Mouse (Mus musculus): ENCODE measurements around the gene Tbc1d22a. TPM values are rescaled to one million over a fixed set of nuclear protein-coding genes. Genes with fewer than 3 reads are reported as not detected.
"Not testable (repeated sequence)": the region's sequence is repeated elsewhere in the genome, so short reads cannot be mapped to it uniquely, and the experiment has no call there.

Gene Tbc1d22a
- polyA plus RNA-seq, 1 experiment from 2014 or later = 10.8 TPM

- WGBS = 87% methylated on average over 7 of the region's 7 CpGs
- DNase-seq (ENCODE audit: low spot score) = no peak
- no peak overlapping the region for H3K27ac ChIP-seq (replicated peaks)
- no peaks in the 10 kb centered on the region for H3K27me3 ChIP-seq (ENCODE audit: low read depth, poor library complexity, severe bottlenecking)
- H3K9me3 ChIP-seq (replicated peaks) = 0 out of 2 replicates have a peak, but pooled peaks cover 6% of the 10 kb centered on the region
- H3K36me3 ChIP-seq = peaks cover 6% of the 10 kb centered on the region; the same call in 1 of the 2 replicates
- H3K4me1 ChIP-seq = peaks cover 8% of the 10 kb centered on the region
- H3K4me3 ChIP-seq = no peak overlapping the region
These were observed 5.4 kb downstream of the Tbc1d22a start for GRCm38 (mm10) chr15:86219534-86220228.

DNA sequence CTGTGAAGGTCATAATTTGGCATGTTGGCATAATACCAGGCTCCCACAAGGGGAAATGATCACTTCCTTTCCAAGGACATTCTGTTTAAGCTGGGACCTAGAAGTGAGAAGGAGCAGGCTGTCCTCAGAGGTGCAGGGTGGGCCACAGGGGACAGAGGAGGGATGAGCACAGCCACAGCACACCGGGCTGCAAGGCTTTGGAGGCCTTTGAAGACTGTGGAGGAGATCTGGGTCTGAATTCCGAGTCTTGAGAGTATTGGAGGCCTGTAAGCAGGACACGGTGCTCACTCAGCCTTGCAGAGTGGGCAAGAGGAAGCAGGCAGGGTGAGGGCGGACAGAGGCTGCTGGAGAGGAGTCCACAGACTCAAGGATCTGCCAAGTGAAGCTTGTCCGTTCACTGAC is 6.0 kb downstream of the Tbc1d22a start:
- H3K27ac ChIP-seq (replicated peaks) = no peak overlapping the region; the same call in 1 of the 2 replicates
- H3K4me3 ChIP-seq = no peak overlapping the region
- H3K9me3 ChIP-seq (replicated peaks) = 0 out of 2 replicates have a peak, but pooled peaks cover 6% of the 10 kb centered on the region
- DNase-seq (ENCODE audit: low spot score) = no peak
- no peaks in the 10 kb centered on the region for H3K27me3 ChIP-seq (ENCODE audit: low read depth, poor library complexity, severe bottlenecking)
- peaks cover 6% of the 10 kb centered on the region; the same call in 1 of the 2 replicates for H3K36me3 ChIP-seq
- H3K4me1 ChIP-seq = peaks cover 3% of the 10 kb centered on the region
- 86% methylated on average over 5 of the region's 5 CpGs for WGBS

DNA sequence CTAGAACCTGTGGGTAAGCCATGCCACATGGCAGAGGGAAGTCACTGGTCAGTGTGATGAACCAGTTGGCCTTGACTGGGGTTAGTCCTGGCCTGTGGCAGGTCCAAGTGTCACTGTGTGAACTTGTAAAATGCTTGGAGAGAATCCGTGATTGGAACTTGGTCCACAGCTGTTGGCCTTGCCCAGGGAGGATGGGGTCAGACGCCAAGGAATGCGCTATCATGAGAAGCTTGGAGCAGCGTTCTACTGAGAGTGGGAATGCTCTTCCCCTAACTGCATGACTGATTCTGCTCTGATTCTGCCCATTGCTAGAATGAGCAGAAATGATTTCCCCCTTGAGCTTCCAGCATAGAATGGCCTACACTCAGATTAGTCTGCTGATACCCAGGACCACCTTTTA is 6.5 kb downstream of the Tbc1d22a start:
- Histone ChIP-seq H3K27me3 (ENCODE audit: low read depth, poor library complexity, severe bottlenecking) (no peaks in the 10 kb centered on the region), H3K36me3 (peaks cover 6% of the 10 kb centered on the region; the same call in 1 of the 2 replicates), H3K27ac (replicated peaks) (no peak overlapping the region), H3K4me3 (no peak overlapping the region), H3K4me1 (no peaks in the 10 kb centered on the region; the same call in 1 of the 2 replicates), H3K9me3 (replicated peaks) (0 out of 2 replicates have a peak, but pooled peaks cover 6% of the 10 kb centered on the region)
- 91% methylated on average over 4 of the region's 4 CpGs for WGBS
- DNase-seq (ENCODE audit: low spot score) = no peak

- Histone ChIP-seq H3K9me3 (replicated peaks) (0 out of 2 replicates have a peak, but pooled peaks cover 6% of the 10 kb centered on the region), H3K36me3 (peaks cover 6% of the 10 kb centered on the region; the same call in 1 of the 2 replicates), H3K27ac (replicated peaks) (no peak overlapping the region), H3K4me3 (no peak overlapping the region), H3K27me3 (ENCODE audit: low read depth, poor library complexity, severe bottlenecking) (no peaks in the 10 kb centered on the region), H3K4me1 (peaks cover 3% of the 10 kb centered on the region; the same call in 1 of the 2 replicates)
- no peak for DNase-seq (ENCODE audit: low spot score)
- WGBS = 75% methylated on average over 4 of the region's 4 CpGs
These were observed 7.1 kb downstream of the Tbc1d22a start for GRCm38 (mm10) chr15:86221369-86221768.

DNA sequence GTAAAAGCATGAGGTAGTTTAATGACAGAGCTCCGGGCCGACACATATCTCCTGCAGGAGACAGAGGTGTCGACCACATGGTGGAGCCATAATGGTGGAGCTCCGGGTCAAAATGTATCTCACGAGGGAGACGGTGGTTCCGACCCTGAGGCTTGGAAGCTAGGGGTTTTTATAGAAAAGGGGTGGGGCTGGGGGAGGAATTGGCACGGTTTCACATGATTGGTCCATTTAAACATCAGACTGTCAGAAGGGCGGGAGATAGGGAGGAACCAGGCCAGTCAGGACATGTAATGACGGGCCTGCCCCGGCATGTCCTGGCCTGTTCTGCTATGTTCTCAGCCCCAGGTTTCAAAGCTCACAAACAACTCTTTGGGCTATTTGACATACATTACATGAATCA is 7.6 kb downstream of the Tbc1d22a start:
- H3K36me3 ChIP-seq; H3K27ac ChIP-seq (replicated peaks); DNase-seq (ENCODE audit: low spot score); H3K4me3 ChIP-seq; H3K4me1 ChIP-seq; H3K9me3 ChIP-seq (replicated peaks); H3K27me3 ChIP-seq (ENCODE audit: low read depth, poor library complexity, severe bottlenecking): not testable (repeated sequence)
- WGBS = 88% methylated on average over 11 of the region's 11 CpGs

DNA sequence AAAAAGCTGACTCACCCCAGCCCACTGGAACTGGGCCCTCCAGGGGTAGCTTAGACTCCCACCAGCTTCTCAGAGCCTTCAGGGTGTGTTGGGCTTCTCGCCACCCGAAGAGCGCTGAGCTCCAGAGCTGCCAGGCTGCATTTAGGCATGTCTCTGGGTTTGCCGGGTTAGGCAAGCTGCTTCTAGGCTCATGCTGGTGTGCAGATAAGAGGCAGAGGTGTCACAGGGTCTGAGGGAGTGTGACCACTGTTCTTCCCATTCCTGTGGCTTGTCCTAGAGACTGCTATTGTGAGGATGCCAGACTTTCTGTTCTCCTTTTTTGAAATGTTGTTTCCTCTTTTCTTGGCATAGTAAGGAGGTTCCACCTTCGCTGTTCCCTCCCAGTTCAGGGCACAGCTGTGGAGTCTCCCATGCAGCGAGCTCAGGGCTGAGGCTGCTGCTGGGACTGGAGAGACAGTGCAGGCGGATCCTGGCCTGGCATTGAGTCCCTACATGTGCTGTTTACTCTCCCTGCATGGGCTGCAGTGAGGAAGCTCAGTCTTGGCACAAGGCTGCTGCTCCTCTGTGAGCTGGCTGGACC is 10.8 kb downstream of the Tbc1d22a start:
- no peaks in the 10 kb centered on the region for H3K27me3 ChIP-seq (ENCODE audit: low read depth, poor library complexity, severe bottlenecking)
- peaks cover 6% of the 10 kb centered on the region; the same call in 1 of the 2 replicates for H3K36me3 ChIP-seq
- H3K9me3 ChIP-seq (replicated peaks) = 0 out of 2 replicates have a peak, but pooled peaks cover 6% of the 10 kb centered on the region
- 88% methylated on average over 7 of the region's 7 CpGs for WGBS
- H3K27ac ChIP-seq (replicated peaks) = no peak overlapping the region
- DNase-seq (ENCODE audit: low spot score) = no peak
- H3K4me1 ChIP-seq = peaks cover 3% of the 10 kb centered on the region; the same call in 1 of the 2 replicates
- no peak overlapping the region for H3K4me3 ChIP-seq

DNA sequence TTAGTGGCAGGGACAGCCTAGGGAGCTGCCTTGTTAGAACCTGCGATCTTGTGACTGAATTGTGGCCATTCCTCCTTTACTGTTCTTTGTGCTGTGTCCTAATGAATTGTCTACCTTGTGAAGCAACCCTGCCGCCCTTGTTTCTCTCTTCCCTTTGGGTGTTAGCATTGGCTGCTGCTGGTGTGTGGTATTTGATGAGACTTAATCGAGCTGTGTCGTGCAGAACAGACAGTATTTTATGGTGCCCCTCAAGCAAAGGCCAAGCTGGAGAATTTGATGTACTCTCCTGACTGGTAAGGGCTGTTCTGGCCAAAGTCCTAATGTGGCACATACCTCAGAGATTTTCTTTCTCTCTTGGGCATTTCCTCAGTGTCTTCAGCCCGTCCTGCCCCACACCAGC is 12.0 kb downstream of the Tbc1d22a start:
- Histone ChIP-seq H3K27me3 (ENCODE audit: low read depth, poor library complexity, severe bottlenecking) (no peaks in the 10 kb centered on the region), H3K36me3 (peaks cover 6% of the 10 kb centered on the region; the same call in 1 of the 2 replicates), H3K4me3 (no peak overlapping the region), H3K9me3 (replicated peaks) (0 out of 2 replicates have a peak, but pooled peaks cover 6% of the 10 kb centered on the region), H3K27ac (replicated peaks) (no peak overlapping the region), H3K4me1 (peaks cover 3% of the 10 kb centered on the region; the same call in 1 of the 2 replicates)
- 89% methylated on average over 5 of the region's 5 CpGs for WGBS
- no peak for DNase-seq (ENCODE audit: low spot score)

DNA sequence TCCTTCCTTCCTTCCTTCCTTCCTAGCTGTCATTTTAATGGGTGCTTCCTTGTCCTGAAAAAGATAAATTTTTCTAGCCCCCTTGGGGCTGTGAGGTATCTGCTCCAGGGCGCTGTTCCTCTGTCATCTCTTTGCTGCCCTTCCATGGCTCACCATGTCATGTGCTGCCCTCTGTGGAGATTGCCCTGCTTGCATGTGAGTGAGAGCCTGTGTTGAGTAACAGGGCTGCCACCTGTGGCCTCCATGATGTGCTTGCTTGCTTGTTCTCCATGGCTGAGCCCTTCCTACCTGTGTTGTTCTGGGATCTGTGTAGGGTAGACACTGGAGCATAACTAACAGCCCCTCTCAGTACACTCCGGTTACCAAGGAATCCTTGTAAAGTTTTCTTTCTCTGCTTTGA is 12.7 kb downstream of the Tbc1d22a start:
- no peak for DNase-seq (ENCODE audit: low spot score)
- Histone ChIP-seq H3K27me3 (ENCODE audit: low read depth, poor library complexity, severe bottlenecking) (no peaks in the 10 kb centered on the region), H3K9me3 (replicated peaks) (0 out of 2 replicates have a peak, but pooled peaks cover 6% of the 10 kb centered on the region), H3K4me1 (peaks cover 3% of the 10 kb centered on the region; the same call in 1 of the 2 replicates), H3K27ac (replicated peaks) (no peak overlapping the region), H3K36me3 (peaks cover 6% of the 10 kb centered on the region; the same call in 1 of the 2 replicates), H3K4me3 (no peak overlapping the region)
- 79% methylated on average over 2 of the region's 2 CpGs for WGBS

DNA sequence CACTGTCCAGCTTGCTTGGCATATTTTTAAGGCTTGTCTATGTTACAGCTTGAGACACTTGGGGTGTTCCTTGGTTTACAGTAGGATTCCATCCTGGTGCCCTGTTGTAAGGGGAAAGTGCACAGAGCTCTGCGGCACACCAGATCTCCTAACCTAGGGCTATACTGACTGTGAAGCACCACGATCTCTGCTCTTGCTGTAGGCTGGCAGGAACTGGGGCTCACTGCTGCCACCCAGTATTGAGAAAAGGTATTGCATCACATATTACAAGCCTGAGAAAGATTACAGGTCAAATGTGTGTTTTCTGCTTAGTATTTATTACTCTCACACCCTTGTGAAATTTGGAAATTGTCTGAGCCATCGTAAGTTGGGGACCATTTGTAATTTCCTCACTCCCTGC is 13.9 kb downstream of the Tbc1d22a start:
- DNase-seq (ENCODE audit: low spot score) = no peak
- WGBS = 51% methylated on average over 3 of the region's 3 CpGs

DNA sequence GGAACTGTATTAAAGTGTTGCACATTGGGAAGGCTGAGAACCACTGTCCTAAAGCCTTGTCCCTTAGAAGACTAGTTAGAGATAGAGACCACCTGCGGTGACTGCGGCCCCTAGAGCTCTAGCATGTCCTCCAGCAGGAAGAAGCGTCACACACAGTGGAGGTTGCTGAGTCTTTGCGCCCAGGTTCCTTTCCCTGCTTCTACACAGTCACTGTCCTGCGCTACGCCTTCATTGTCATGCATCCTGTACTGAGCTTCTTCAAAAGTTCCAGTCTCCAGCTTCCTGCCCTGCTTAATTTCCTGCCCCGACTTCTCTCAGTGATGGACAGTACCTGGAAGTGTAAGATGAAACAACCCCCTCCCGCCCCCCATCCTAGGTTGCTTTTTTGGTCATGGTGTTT is 14.8 kb downstream of the Tbc1d22a start:
- no peak overlapping the region for H3K4me3 ChIP-seq
- H3K4me1 ChIP-seq = peaks cover 3% of the 10 kb centered on the region; the same call in 1 of the 2 replicates
- H3K9me3 ChIP-seq (replicated peaks) = no peaks in the 10 kb centered on the region
- H3K27ac ChIP-seq (replicated peaks) = no peak overlapping the region
- DNase-seq (ENCODE audit: low spot score) = no peak
- no peaks in the 10 kb centered on the region for H3K27me3 ChIP-seq (ENCODE audit: low read depth, poor library complexity, severe bottlenecking)
- WGBS = 89% methylated on average over 8 of the region's 8 CpGs
- 0 out of 2 replicates have a peak, but pooled peaks cover 2% of the 10 kb centered on the region for H3K36me3 ChIP-seq

More for the DNA sequence above, 13.9 kb downstream of the Tbc1d22a start:
- Histone ChIP-seq H3K27me3 (ENCODE audit: low read depth, poor library complexity, severe bottlenecking) (no peaks in the 10 kb centered on the region), H3K36me3 (peaks cover 5% of the 10 kb centered on the region; the same call in 1 of the 2 replicates), H3K9me3 (replicated peaks) (0 out of 2 replicates have a peak, but pooled peaks cover 5% of the 10 kb centered on the region), H3K4me3 (no peak overlapping the region), H3K4me1 (peaks cover 3% of the 10 kb centered on the region; the same call in 1 of the 2 replicates), H3K27ac (replicated peaks) (no peak overlapping the region)

DNA sequence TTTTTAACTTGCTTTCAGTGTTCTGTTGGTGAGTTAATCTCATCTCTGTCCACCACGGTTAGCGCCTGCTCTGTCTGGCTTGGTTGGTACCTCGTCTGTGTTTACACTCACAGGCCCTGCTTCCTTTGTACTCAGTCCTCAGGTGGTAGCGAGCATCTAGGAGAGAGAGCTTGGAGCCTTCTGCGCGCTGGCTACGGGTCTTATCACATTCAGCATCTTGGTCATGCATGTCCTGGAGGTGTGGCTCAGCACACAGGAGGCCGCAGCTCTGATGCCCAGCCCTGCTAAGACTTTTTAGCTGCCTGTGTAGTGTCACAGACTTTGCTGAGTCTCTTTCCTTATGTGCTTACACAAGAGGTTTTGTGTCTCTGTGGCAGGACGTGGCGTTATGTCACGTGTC is 15.4 kb downstream of the Tbc1d22a start:
- 84% methylated on average over 11 of the region's 11 CpGs for WGBS
- H3K4me3 ChIP-seq = no peak overlapping the region
- H3K9me3 ChIP-seq (replicated peaks) = no peaks in the 10 kb centered on the region
- no peaks in the 10 kb centered on the region for H3K36me3 ChIP-seq
- DNase-seq (ENCODE audit: low spot score) = no peak
- no peak overlapping the region for H3K27ac ChIP-seq (replicated peaks)
- H3K4me1 ChIP-seq = peaks cover 3% of the 10 kb centered on the region; the same call in 1 of the 2 replicates
- H3K27me3 ChIP-seq (ENCODE audit: low read depth, poor library complexity, severe bottlenecking) = no peaks in the 10 kb centered on the region

DNA sequence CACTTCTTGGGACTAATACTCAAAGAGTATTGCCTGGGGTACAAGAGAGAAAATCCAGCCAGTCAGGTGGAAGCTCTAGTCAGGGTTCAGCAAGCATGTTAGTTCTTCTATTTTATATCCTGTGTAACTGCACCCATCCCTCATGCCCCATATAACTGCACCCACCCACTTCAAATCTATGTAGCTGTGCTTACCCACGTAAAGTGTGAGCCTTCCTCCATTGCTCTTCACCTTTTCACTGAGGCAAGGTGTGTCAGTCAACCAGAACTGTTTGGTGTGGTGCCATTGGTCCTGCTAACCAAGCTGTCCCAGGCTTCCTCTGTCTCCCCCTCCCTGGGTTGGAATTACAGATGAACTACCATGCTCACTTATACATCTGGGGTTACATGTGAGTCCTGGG is 16.9 kb downstream of the Tbc1d22a start:
- Histone ChIP-seq H3K36me3 (peaks cover 8% of the 10 kb centered on the region), H3K27me3 (ENCODE audit: low read depth, poor library complexity, severe bottlenecking) (no peaks in the 10 kb centered on the region), H3K27ac (replicated peaks) (no peak overlapping the region), H3K9me3 (replicated peaks) (no peaks in the 10 kb centered on the region), H3K4me1 (no peaks in the 10 kb centered on the region), H3K4me3 (no peak overlapping the region)
- 90% methylated on average over 1 of the region's 1 CpGs for WGBS
- DNase-seq (ENCODE audit: low spot score) = no peak
